Mouse (Mus musculus) forebrain, embryonic 14.5 days (tissue): ENCODE data around the gene Runx1. TPM values are rescaled to one million over a fixed set of nuclear protein-coding genes. Genes with fewer than 3 reads are reported as not detected.

ENCODE experiments used
- ATAC-seq: fragments of 200-750 bp; cut with Nextera tagmentation; 2 replicates; pipeline ENCODE4 v1.8.0; 2017; ENCODE audit warnings: mild to moderate bottlenecking, moderate library complexity
- DNase-seq: peaks from one replicate; pipeline ENCODE4 v3.0.0-alpha.2; 2015; ENCODE audit warnings: low spot score
- H3K27ac ChIP-seq: fragments of 300-500 bp; sonication (generic); 2 replicates; pipeline ENCODE4 v1.5.1; 2014; ENCODE audit warnings: low read depth, mild to moderate bottlenecking, control low read depth, low read length, moderate library complexity
- H3K27me3 ChIP-seq: fragments of 300-500 bp; sonication (generic); replicated peaks from 2 replicates; pipeline ENCODE4 v1.6.1; 2014; ENCODE audit warnings: low read length, control low read depth, mixed read lengths; ENCODE audit not compliant: control insufficient read depth, insufficient read depth
- H3K36me3 ChIP-seq: fragments of 300-500 bp; sonication (generic); 2 replicates; pipeline ENCODE4 v1.6.1; 2014; ENCODE audit warnings: low read length, control low read depth; ENCODE audit not compliant: control insufficient read depth, insufficient read depth
- H3K4me1 ChIP-seq: fragments of 300-500 bp; sonication (generic); 2 replicates; pipeline ENCODE4 v1.6.1; 2014; ENCODE audit warnings: antibody characterized with exemption, low read length, control low read depth; ENCODE audit not compliant: control insufficient read depth, insufficient read depth
- H3K4me2 ChIP-seq: fragments of 300-500 bp; sonication (generic); 2 replicates; pipeline ENCODE4 v1.6.1; 2014; ENCODE audit warnings: mild to moderate bottlenecking, control low read depth, low read length
- H3K4me3 ChIP-seq: fragments of 300-500 bp; sonication (generic); 2 replicates; pipeline ENCODE4 v1.5.1; 2014; ENCODE audit warnings: low read depth, low read length, control low read depth
- H3K9ac ChIP-seq: fragments of 300-500 bp; sonication (generic); 2 replicates; pipeline ENCODE4 v1.6.1; 2014; ENCODE audit warnings: mild to moderate bottlenecking, low read length, control low read depth, moderate library complexity
- H3K9me3 ChIP-seq: fragments of 300-500 bp; sonication (generic); replicated peaks from 2 replicates; pipeline ENCODE4 v1.6.1; 2016; ENCODE audit warnings: low read length, control low read depth, mixed read lengths; ENCODE audit not compliant: control insufficient read depth
- WGBS: fragments of 180-500 bp; shearing (Covaris S2); extraction: QIAGEN DNeasy Blood & Tissue Kit; methylation state at CpG from one replicate; pipeline ENCODE4 v1.1.7; 2014; 5-methylcytosine and 5-hydroxymethylcytosine counted together
- polyA plus RNA-seq: library from polyadenylated mRNA; unstranded; fragments of >200 nt; fragmentation: Nextera tagmentation; extraction: Ambion mirVana; gene quantifications from 2 replicates; pipeline ENCODE4 v1.2.1, GENCODE M21; 2014

Runx1 gene
- polyA plus RNA-seq, 1 experiment from 2014 or later = 0.39 TPM

- ATAC-seq = peak; percentile 16; the same call in 1 of the 2 replicates
- peaks cover 80% of the 10 kb centered on the region for H3K27me3 ChIP-seq
- peak overlapping the region; percentile 42 for H3K4me3 ChIP-seq
- peaks cover 14% of the 10 kb centered on the region; the same call in 1 of the 2 replicates for H3K4me1 ChIP-seq
- peak overlapping the region; percentile 47 for H3K9ac ChIP-seq
- H3K36me3 ChIP-seq = no peaks in the 10 kb centered on the region
- H3K27ac ChIP-seq = no peak overlapping the region
- under 1% methylated on average over 48 of the region's 48 CpGs for WGBS
- H3K4me2 ChIP-seq = peak overlapping the region; percentile 92
- H3K9me3 ChIP-seq = no peaks in the 10 kb centered on the region
- DNase-seq = peak; percentile 45
Measured at GRCm38 (mm10) chr16:92697737-92698611, 128.0 kb downstream of the Runx1 start.

- Histone ChIP-seq H3K4me1 (peaks cover 14% of the 10 kb centered on the region; the same call in 1 of the 2 replicates), H3K27ac (no peak overlapping the region), H3K4me2 (peak overlapping the region; percentile 92), H3K27me3 (peaks cover 87% of the 10 kb centered on the region), H3K9me3 (no peaks in the 10 kb centered on the region), H3K36me3 (no peaks in the 10 kb centered on the region), H3K4me3 (peak overlapping the region; percentile 42), H3K9ac (peak overlapping the region; percentile 47)
- WGBS = under 1% methylated on average over 53 of the region's 53 CpGs
- ATAC-seq = peak; percentile 89
- peak; percentile 88 for DNase-seq
Measured at GRCm38 (mm10) chr16:92697227-92697736, 128.7 kb downstream of the Runx1 start.

GRCm38 (mm10) chr16:92696411-92697015, 129.4 kb downstream of the Runx1 start:
- peak overlapping the region; percentile 42; the same call in 1 of the 2 replicates for H3K4me3 ChIP-seq
- H3K4me2 ChIP-seq = peak overlapping the region; percentile 92
- H3K9me3 ChIP-seq = no peaks in the 10 kb centered on the region
- ATAC-seq = no peak
- H3K9ac ChIP-seq = no peak overlapping the region
- no peaks in the 10 kb centered on the region for H3K36me3 ChIP-seq
- under 1% methylated on average over 24 of the region's 24 CpGs for WGBS
- no peak for DNase-seq
- H3K4me1 ChIP-seq = peaks cover 14% of the 10 kb centered on the region; the same call in 1 of the 2 replicates
- H3K27me3 ChIP-seq = peaks cover 91% of the 10 kb centered on the region
- H3K27ac ChIP-seq = no peak overlapping the region

GRCm38 (mm10) chr16:92695981-92696380, 130.0 kb downstream of the Runx1 start:
- H3K4me2 ChIP-seq = peak overlapping the region; percentile 26; the same call in 1 of the 2 replicates
- no peak overlapping the region for H3K9ac ChIP-seq
- 10% methylated on average over 12 of the region's 12 CpGs for WGBS
- H3K27ac ChIP-seq = no peak overlapping the region
- peaks cover 14% of the 10 kb centered on the region; the same call in 1 of the 2 replicates for H3K4me1 ChIP-seq
- no peak for DNase-seq
- no peaks in the 10 kb centered on the region for H3K9me3 ChIP-seq
- peaks cover 94% of the 10 kb centered on the region for H3K27me3 ChIP-seq
- H3K4me3 ChIP-seq = no peak overlapping the region; the same call in 1 of the 2 replicates
- no peaks in the 10 kb centered on the region for H3K36me3 ChIP-seq
- no peak for ATAC-seq

- Histone ChIP-seq H3K4me2 (peak overlapping the region; percentile 26), H3K27me3 (peaks cover 88% of the 10 kb centered on the region), H3K4me1 (peaks cover 14% of the 10 kb centered on the region; the same call in 1 of the 2 replicates), H3K36me3 (no peaks in the 10 kb centered on the region), H3K9me3 (no peaks in the 10 kb centered on the region), H3K9ac (no peak overlapping the region), H3K27ac (no peak overlapping the region), H3K4me3 (no peak overlapping the region; the same call in 1 of the 2 replicates)
- under 1% methylated on average over 43 of the region's 43 CpGs for WGBS
- ATAC-seq = no peak
- no peak for DNase-seq
Measured at GRCm38 (mm10) chr16:92695200-92695921, 130.6 kb downstream of the Runx1 start.

- Histone ChIP-seq H3K27me3 (peaks cover 88% of the 10 kb centered on the region), H3K9me3 (no peaks in the 10 kb centered on the region), H3K4me3 (no peak overlapping the region), H3K36me3 (no peaks in the 10 kb centered on the region), H3K27ac (no peak overlapping the region), H3K9ac (no peak overlapping the region), H3K4me1 (peaks cover 14% of the 10 kb centered on the region; the same call in 1 of the 2 replicates), H3K4me2 (no peak overlapping the region)
- 2% methylated on average over 16 of the region's 19 CpGs for WGBS
- DNase-seq = no peak
- no peak for ATAC-seq
Measured at GRCm38 (mm10) chr16:92694496-92695106, 131.3 kb downstream of the Runx1 start.

GRCm38 (mm10) chr16:92690759-92691158, 135.2 kb downstream of the Runx1 start:
- Histone ChIP-seq H3K9ac (no peak overlapping the region), H3K27me3 (peaks cover 52% of the 10 kb centered on the region), H3K36me3 (no peaks in the 10 kb centered on the region), H3K27ac (no peak overlapping the region), H3K4me2 (no peak overlapping the region), H3K9me3 (no peaks in the 10 kb centered on the region), H3K4me3 (no peak overlapping the region), H3K4me1 (peaks cover 4% of the 10 kb centered on the region; the same call in 1 of the 2 replicates)
- ATAC-seq (no peak), DNase-seq (no peak)
- 84% methylated on average over 7 of the region's 7 CpGs for WGBS

GRCm38 (mm10) chr16:92688941-92689340, 137.0 kb downstream of the Runx1 start:
- WGBS = 95% methylated on average over 21 of the region's 21 CpGs

More at GRCm38 (mm10) chr16:92688941-92689340, 137.0 kb downstream of the Runx1 start:
- Histone ChIP-seq H3K36me3 (no peaks in the 10 kb centered on the region), H3K9ac (no peak overlapping the region), H3K9me3 (no peaks in the 10 kb centered on the region), H3K27ac (no peak overlapping the region), H3K4me1 (no peaks in the 10 kb centered on the region), H3K27me3 (peaks cover 36% of the 10 kb centered on the region), H3K4me2 (no peak overlapping the region), H3K4me3 (no peak overlapping the region)
- no peak for ATAC-seq
- DNase-seq = no peak
